Mouse (Mus musculus): ENCODE data around the gene Pxdc1.

- no peak for TF ChIP-seq CTCF (IDR thresholded peaks at IDR 0.05; ENCODE audit: low read depth, low read length)
- no peak for TF ChIP-seq TAL1 (conservative IDR thresholded peaks at IDR 0.05; ENCODE audit: low read depth, low read length)
- TF ChIP-seq GATA1 (IDR thresholded peaks at IDR 0.05; ENCODE audit: borderline replicate concordance, low read length): no peak
- TF ChIP-seq GATA2 (IDR thresholded peaks at IDR 0.05; ENCODE audit: borderline replicate concordance, low read depth, low read length): no peak
These were observed 20.1 kb upstream of the Pxdc1 start for GRCm38 (mm10) chr13:34673354-34673753.
